Mouse (Mus musculus): ENCODE results near the gene Spag6.

- TF ChIP-seq POLR2A (IDR thresholded peaks at IDR 0.05; ENCODE audit: control insufficient read depth, low read depth, low read length) (no peak), CTCF (IDR thresholded peaks at IDR 0.05; ENCODE audit: control insufficient read depth, insufficient read depth, insufficient replicate concordance, low read depth, low read length) (no peak)
Observed at GRCm38 (mm10) chr2:18794261-18794660, 100.4 kb downstream of the Spag6 start.

Data from testis, adult 2 months (tissue).